Mouse (Mus musculus) embryo, embryonic 11 days (tissue): ENCODE results near the gene Bhlha15.

ENCODE experiments used
- DNase-seq: peaks from one replicate; pipeline ENCODE4 v3.0.0-alpha.2; 2015

Bhlha15 gene

GRCm38 (mm10) chr5:144192673-144193072 is 2.6 kb downstream of the Bhlha15 start:
- DNase-seq = no peak

GRCm38 (mm10) chr5:144194416-144194815 is 4.3 kb downstream of the Bhlha15 start:
- DNase-seq = no peak

- no peak for DNase-seq
These were observed 5.5 kb downstream of the Bhlha15 start for GRCm38 (mm10) chr5:144195567-144195966.

- DNase-seq = no peak
These were observed 10.5 kb downstream of the Bhlha15 start for GRCm38 (mm10) chr5:144200616-144201015.

GRCm38 (mm10) chr5:144202430-144202829 is 12.3 kb downstream of the Bhlha15 start:
- no peak for DNase-seq

GRCm38 (mm10) chr5:144203398-144203959 is 13.4 kb downstream of the Bhlha15 start:
- DNase-seq = no peak

GRCm38 (mm10) chr5:144204303-144204702 is 14.2 kb downstream of the Bhlha15 start:
- no peak for DNase-seq

GRCm38 (mm10) chr5:144204911-144205310 is 14.8 kb downstream of the Bhlha15 start:
- no peak for DNase-seq

- DNase-seq = no peak
These were observed 16.0 kb downstream of the Bhlha15 start for GRCm38 (mm10) chr5:144206069-144206468.

- peak; percentile 50 for DNase-seq
These were observed 17.4 kb downstream of the Bhlha15 start for GRCm38 (mm10) chr5:144207478-144207877.

GRCm38 (mm10) chr5:144214453-144214852 is 24.4 kb downstream of the Bhlha15 start:
- peak; percentile 71 for DNase-seq

- no peak for DNase-seq
These were observed 25.9 kb downstream of the Bhlha15 start for GRCm38 (mm10) chr5:144215992-144216391.

GRCm38 (mm10) chr5:144218061-144218460 is 28.0 kb downstream of the Bhlha15 start:
- no peak for DNase-seq

- DNase-seq = peak; percentile 31
These were observed 29.2 kb downstream of the Bhlha15 start for GRCm38 (mm10) chr5:144219306-144219705.

GRCm38 (mm10) chr5:144219936-144220335 is 29.9 kb downstream of the Bhlha15 start:
- no peak for DNase-seq

- DNase-seq = no peak
These were observed 31.2 kb downstream of the Bhlha15 start for GRCm38 (mm10) chr5:144221305-144221704.

- DNase-seq = no peak
These were observed 32.9 kb downstream of the Bhlha15 start for GRCm38 (mm10) chr5:144222811-144223502.

GRCm38 (mm10) chr5:144223503-144223862 is 33.4 kb downstream of the Bhlha15 start, which contains the start of gene Tecpr1:
TSS of gene Tecpr1 (minus strand) at chr5:144223615.
- peak; percentile 97 for DNase-seq

- peak; percentile 19 for DNase-seq
These were observed 34.1 kb downstream of the Bhlha15 start for GRCm38 (mm10) chr5:144223899-144224816.

GRCm38 (mm10) chr5:144226220-144226619 is 36.1 kb downstream of the Bhlha15 start:
- no peak for DNase-seq

GRCm38 (mm10) chr5:144230216-144230615 is 40.1 kb downstream of the Bhlha15 start:
- DNase-seq = no peak

- peak; percentile 10 for DNase-seq
These were observed 41.3 kb downstream of the Bhlha15 start for GRCm38 (mm10) chr5:144231410-144231809.

- no peak for DNase-seq
These were observed 42.4 kb downstream of the Bhlha15 start for GRCm38 (mm10) chr5:144232531-144232930.

GRCm38 (mm10) chr5:144234222-144234621 is 44.1 kb downstream of the Bhlha15 start:
- DNase-seq = no peak
